Mouse (Mus musculus): ENCODE results near the gene Ica1. TPM values are rescaled to one million over a fixed set of nuclear protein-coding genes. Genes with fewer than 3 reads are reported as not detected.

Ica1 gene
- polyA plus RNA-seq, 1 experiment from 2014 or later: 82.4 TPM

DNA sequence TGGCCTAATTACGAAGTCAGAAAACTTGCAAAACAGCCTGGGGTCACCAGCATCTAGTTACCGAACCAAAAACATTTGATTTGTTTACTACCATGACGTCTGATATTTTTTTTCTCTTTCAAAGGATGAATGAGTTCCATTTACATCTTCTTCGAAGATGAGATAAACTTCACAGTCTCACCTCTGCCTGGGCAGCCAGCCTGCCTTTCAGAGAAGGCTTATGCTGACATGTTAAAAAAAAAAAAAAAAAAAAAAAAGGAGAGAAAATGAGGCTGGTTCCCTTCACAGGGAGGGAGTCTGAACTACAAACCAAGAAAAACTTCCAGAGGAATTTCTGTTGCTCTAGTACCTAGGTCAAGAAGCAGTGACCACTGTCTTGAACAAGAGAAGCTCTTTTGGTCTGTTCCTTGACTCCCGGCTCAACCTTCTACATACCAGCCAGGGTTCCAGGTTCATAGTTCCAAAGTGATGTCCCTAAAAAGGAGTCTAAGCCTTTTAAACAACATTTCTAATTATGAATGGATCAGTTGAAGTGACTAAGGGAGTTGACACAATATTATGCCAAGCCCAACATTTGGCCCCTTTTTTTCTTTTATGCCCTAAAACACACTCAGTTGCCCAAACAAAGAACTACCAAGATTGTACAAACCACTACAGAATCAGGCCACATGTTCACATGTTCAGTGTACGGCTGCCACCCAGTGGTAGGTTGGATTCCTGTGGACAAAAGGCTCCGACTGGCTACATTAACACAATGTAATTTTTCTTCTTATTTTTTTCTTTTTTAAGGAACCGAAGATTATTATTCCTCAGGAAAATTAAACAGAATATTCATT, 42.4 kb downstream of the Ica1 start:
- Histone ChIP-seq H3K9me3 (replicated peaks; ENCODE audit: control insufficient read depth, low read length, poor library complexity, severe bottlenecking) (no peaks in the 10 kb centered on the region), H3K36me3 (ENCODE audit: control insufficient read depth, insufficient read depth, low read length) (no peaks in the 10 kb centered on the region), H3K27me3 (ENCODE audit: control insufficient read depth, insufficient read depth, low read depth, low read length) (no peaks in the 10 kb centered on the region), H3K4me1 (ENCODE audit: control insufficient read depth, insufficient read depth, low read length) (no peaks in the 10 kb centered on the region), H3K9ac (ENCODE audit: low read depth, low read length) (no peak overlapping the region), H3K27ac (ENCODE audit: low read length) (no peak overlapping the region), H3K4me2 (ENCODE audit: low read length) (no peak overlapping the region), H3K4me3 (ENCODE audit: low read depth, low read length) (no peak overlapping the region)
- 60% methylated on average over 8 of the region's 8 CpGs for WGBS
- ATAC-seq: peak; percentile 90; the same call in 1 of the 2 replicates

DNA sequence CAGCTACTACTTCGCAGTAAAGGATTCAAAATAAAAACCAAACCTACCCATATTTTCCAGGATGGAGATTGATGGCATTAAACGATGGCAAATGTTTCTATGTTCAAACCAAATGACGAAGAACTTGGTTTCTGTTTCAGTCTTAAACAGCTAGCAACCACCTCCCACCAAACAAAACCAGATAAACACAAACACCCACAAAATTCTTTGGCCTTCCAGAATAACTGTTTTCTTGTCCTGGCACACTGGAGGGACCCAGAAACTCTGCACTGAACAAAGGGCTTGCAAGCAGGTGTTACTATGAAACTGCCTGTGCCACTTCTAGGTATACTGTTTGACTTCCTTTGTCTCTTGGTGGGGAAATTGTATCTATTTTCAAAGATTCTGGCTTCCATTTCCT, 43.2 kb downstream of the Ica1 start:
- WGBS: 94% methylated on average over 3 of the region's 3 CpGs
- no peak overlapping the region for H3K27ac ChIP-seq (ENCODE audit: low read length)
- 0 out of 2 replicates have a peak, but pooled peaks cover 4% of the 10 kb centered on the region for H3K36me3 ChIP-seq (ENCODE audit: control insufficient read depth, insufficient read depth, low read length)
- no peak for ATAC-seq
- no peak overlapping the region for H3K4me3 ChIP-seq (ENCODE audit: low read depth, low read length)
- H3K4me2 ChIP-seq (ENCODE audit: low read length): no peak overlapping the region
- no peaks in the 10 kb centered on the region for H3K27me3 ChIP-seq (ENCODE audit: control insufficient read depth, insufficient read depth, low read depth, low read length)
- H3K9ac ChIP-seq (ENCODE audit: low read depth, low read length): no peak overlapping the region
- H3K9me3 ChIP-seq (replicated peaks; ENCODE audit: control insufficient read depth, low read length, poor library complexity, severe bottlenecking): no peaks in the 10 kb centered on the region
- H3K4me1 ChIP-seq (ENCODE audit: control insufficient read depth, insufficient read depth, low read length): no peaks in the 10 kb centered on the region

DNA sequence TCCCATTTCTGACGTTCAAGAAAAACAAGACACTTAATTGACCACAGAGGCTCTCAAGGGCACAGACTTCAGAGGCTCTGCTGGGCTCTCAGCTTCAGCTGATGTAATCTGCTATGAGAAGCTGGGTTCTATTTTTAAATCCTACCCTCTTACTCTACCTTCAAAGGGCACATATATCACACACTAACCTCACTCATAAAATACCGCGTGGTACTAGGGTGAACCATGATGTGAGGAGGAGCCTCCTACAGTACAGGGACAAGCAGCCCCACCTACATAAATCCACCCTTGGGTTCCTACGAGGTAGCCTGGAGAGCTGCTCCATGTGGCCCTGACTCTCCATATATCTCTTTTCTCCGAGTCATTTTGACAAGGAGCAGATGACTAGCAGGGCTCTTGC, 45.8 kb downstream of the Ica1 start:
- Histone ChIP-seq H3K4me2 (ENCODE audit: low read length) (no peak overlapping the region), H3K36me3 (ENCODE audit: control insufficient read depth, insufficient read depth, low read length) (peaks cover 5% of the 10 kb centered on the region; the same call in 1 of the 2 replicates), H3K4me3 (ENCODE audit: low read depth, low read length) (no peak overlapping the region), H3K9me3 (replicated peaks; ENCODE audit: control insufficient read depth, low read length, poor library complexity, severe bottlenecking) (no peaks in the 10 kb centered on the region), H3K9ac (ENCODE audit: low read depth, low read length) (no peak overlapping the region), H3K27me3 (ENCODE audit: control insufficient read depth, insufficient read depth, low read depth, low read length) (no peaks in the 10 kb centered on the region), H3K4me1 (ENCODE audit: control insufficient read depth, insufficient read depth, low read length) (no peaks in the 10 kb centered on the region), H3K27ac (ENCODE audit: low read length) (no peak overlapping the region)
- WGBS: 75% methylated on average over 5 of the region's 5 CpGs
- ATAC-seq: no peak

DNA sequence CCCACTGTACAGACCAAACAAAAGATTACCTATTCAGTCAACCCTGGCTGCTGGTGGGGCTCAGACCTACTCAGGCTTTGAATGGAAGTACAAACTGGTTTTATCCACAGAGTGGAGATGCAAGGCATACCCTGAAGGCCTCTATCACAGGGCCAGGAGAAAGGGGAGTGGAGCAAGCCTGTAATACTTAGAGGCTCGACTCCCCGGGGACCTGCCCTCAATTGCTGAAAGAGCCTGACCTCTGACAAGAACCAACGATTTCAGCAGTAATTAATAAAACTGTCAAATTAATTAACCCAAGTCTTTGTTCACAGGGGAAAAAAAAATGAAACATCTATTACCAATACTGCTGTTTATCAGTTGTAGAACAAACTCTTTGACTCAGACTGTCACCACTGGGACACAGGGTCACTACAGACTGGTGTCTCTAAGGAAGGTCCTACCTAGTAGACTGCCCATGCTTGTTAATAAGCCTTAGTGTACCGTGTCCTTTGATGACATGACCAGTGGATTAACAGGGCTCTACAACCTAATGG, 46.6 kb downstream of the Ica1 start:
- no peak overlapping the region for H3K27ac ChIP-seq (ENCODE audit: low read length)
- H3K9ac ChIP-seq (ENCODE audit: low read depth, low read length): no peak overlapping the region
- 42% methylated on average over 4 of the region's 4 CpGs for WGBS
- H3K4me1 ChIP-seq (ENCODE audit: control insufficient read depth, insufficient read depth, low read length): no peaks in the 10 kb centered on the region
- no peaks in the 10 kb centered on the region for H3K9me3 ChIP-seq (replicated peaks; ENCODE audit: control insufficient read depth, low read length, poor library complexity, severe bottlenecking)
- H3K27me3 ChIP-seq (ENCODE audit: control insufficient read depth, insufficient read depth, low read depth, low read length): no peaks in the 10 kb centered on the region
- H3K4me3 ChIP-seq (ENCODE audit: low read depth, low read length): no peak overlapping the region
- ATAC-seq: no peak
- peaks cover 5% of the 10 kb centered on the region; the same call in 1 of the 2 replicates for H3K36me3 ChIP-seq (ENCODE audit: control insufficient read depth, insufficient read depth, low read length)
- H3K4me2 ChIP-seq (ENCODE audit: low read length): no peak overlapping the region

GRCm38 (mm10) chr6:8730433-8730832, 47.9 kb downstream of the Ica1 start:
- Histone ChIP-seq H3K27me3 (ENCODE audit: control insufficient read depth, insufficient read depth, low read depth, low read length) (no peaks in the 10 kb centered on the region), H3K9me3 (replicated peaks; ENCODE audit: control insufficient read depth, low read length, poor library complexity, severe bottlenecking) (no peaks in the 10 kb centered on the region), H3K4me1 (ENCODE audit: control insufficient read depth, insufficient read depth, low read length) (no peaks in the 10 kb centered on the region), H3K4me2 (ENCODE audit: low read length) (no peak overlapping the region), H3K9ac (ENCODE audit: low read depth, low read length) (no peak overlapping the region), H3K27ac (ENCODE audit: low read length) (no peak overlapping the region), H3K4me3 (ENCODE audit: low read depth, low read length) (no peak overlapping the region), H3K36me3 (ENCODE audit: control insufficient read depth, insufficient read depth, low read length) (peaks cover 8% of the 10 kb centered on the region; the same call in 1 of the 2 replicates)
- WGBS: 94% methylated on average over 2 of the region's 2 CpGs
- ATAC-seq: no peak

GRCm38 (mm10) chr6:8727806-8728205, 50.5 kb downstream of the Ica1 start:
- Histone ChIP-seq H3K9ac (ENCODE audit: low read depth, low read length) (no peak overlapping the region), H3K4me3 (ENCODE audit: low read depth, low read length) (no peak overlapping the region), H3K4me2 (ENCODE audit: low read length) (no peak overlapping the region), H3K9me3 (replicated peaks; ENCODE audit: control insufficient read depth, low read length, poor library complexity, severe bottlenecking) (no peaks in the 10 kb centered on the region), H3K27me3 (ENCODE audit: control insufficient read depth, insufficient read depth, low read depth, low read length) (no peaks in the 10 kb centered on the region), H3K4me1 (ENCODE audit: control insufficient read depth, insufficient read depth, low read length) (no peaks in the 10 kb centered on the region), H3K36me3 (ENCODE audit: control insufficient read depth, insufficient read depth, low read length) (peaks cover 8% of the 10 kb centered on the region; the same call in 1 of the 2 replicates), H3K27ac (ENCODE audit: low read length) (no peak overlapping the region)
- no peak for ATAC-seq
- WGBS: 91% methylated on average over 8 of the region's 8 CpGs

- Histone ChIP-seq H3K4me3 (ENCODE audit: low read depth, low read length) (no peak overlapping the region), H3K4me2 (ENCODE audit: low read length) (no peak overlapping the region), H3K27ac (ENCODE audit: low read length) (no peak overlapping the region), H3K27me3 (ENCODE audit: control insufficient read depth, insufficient read depth, low read depth, low read length) (no peaks in the 10 kb centered on the region), H3K9ac (ENCODE audit: low read depth, low read length) (no peak overlapping the region), H3K36me3 (ENCODE audit: control insufficient read depth, insufficient read depth, low read length) (peaks cover 8% of the 10 kb centered on the region; the same call in 1 of the 2 replicates), H3K9me3 (replicated peaks; ENCODE audit: control insufficient read depth, low read length, poor library complexity, severe bottlenecking) (no peaks in the 10 kb centered on the region), H3K4me1 (ENCODE audit: control insufficient read depth, insufficient read depth, low read length) (no peaks in the 10 kb centered on the region)
- WGBS: 81% methylated on average over 1 of the region's 1 CpGs
- ATAC-seq: no peak
Observed at GRCm38 (mm10) chr6:8725610-8726009, 52.7 kb downstream of the Ica1 start.

GRCm38 (mm10) chr6:8719692-8720091, 58.6 kb downstream of the Ica1 start:
- no peak for ATAC-seq
- 87% methylated on average over 2 of the region's 2 CpGs for WGBS
- Histone ChIP-seq H3K4me3 (ENCODE audit: low read depth, low read length) (no peak overlapping the region), H3K4me1 (ENCODE audit: control insufficient read depth, insufficient read depth, low read length) (no peaks in the 10 kb centered on the region), H3K36me3 (ENCODE audit: control insufficient read depth, insufficient read depth, low read length) (no peaks in the 10 kb centered on the region), H3K4me2 (ENCODE audit: low read length) (no peak overlapping the region), H3K9ac (ENCODE audit: low read depth, low read length) (no peak overlapping the region), H3K27ac (ENCODE audit: low read length) (no peak overlapping the region), H3K9me3 (replicated peaks; ENCODE audit: control insufficient read depth, low read length, poor library complexity, severe bottlenecking) (no peaks in the 10 kb centered on the region), H3K27me3 (ENCODE audit: control insufficient read depth, insufficient read depth, low read depth, low read length) (no peaks in the 10 kb centered on the region)

- no peaks in the 10 kb centered on the region for H3K9me3 ChIP-seq (replicated peaks; ENCODE audit: control insufficient read depth, low read length, poor library complexity, severe bottlenecking)
- no peak for ATAC-seq
- no peaks in the 10 kb centered on the region for H3K27me3 ChIP-seq (ENCODE audit: control insufficient read depth, insufficient read depth, low read depth, low read length)
- no peaks in the 10 kb centered on the region for H3K36me3 ChIP-seq (ENCODE audit: control insufficient read depth, insufficient read depth, low read length)
- WGBS: 92% methylated on average over 7 of the region's 7 CpGs
- H3K27ac ChIP-seq (ENCODE audit: low read length): no peak overlapping the region
- H3K4me2 ChIP-seq (ENCODE audit: low read length): no peak overlapping the region
- no peaks in the 10 kb centered on the region for H3K4me1 ChIP-seq (ENCODE audit: control insufficient read depth, insufficient read depth, low read length)
- no peak overlapping the region for H3K4me3 ChIP-seq (ENCODE audit: low read depth, low read length)
- no peak overlapping the region for H3K9ac ChIP-seq (ENCODE audit: low read depth, low read length)
Observed at GRCm38 (mm10) chr6:8717967-8718366, 60.3 kb downstream of the Ica1 start.
